Mouse (Mus musculus) heart, adult 2 months (tissue): ENCODE data around the gene Socs7.

Experiments used
- CTCF ChIP-seq: fragments of 200-600 bp; IDR thresholded peaks from 2 replicates; pipeline ENCODE4 v1.8.1; 2022; ENCODE audit warnings: antibody characterized with exemption, mild to moderate bottlenecking, moderate library complexity
- EP300 ChIP-seq: fragments of 200-500 bp; IDR thresholded peaks from 2 replicates; pipeline ENCODE4 v1.6.1; 2011; ENCODE audit warnings: low read depth, low read length, control low read depth; ENCODE audit not compliant: insufficient read depth
- POLR2A ChIP-seq: fragments of 200-500 bp; IDR thresholded peaks from 2 replicates; pipeline ENCODE4 v1.6.1; 2011; ENCODE audit warnings: mild to moderate bottlenecking, low read depth, low read length, control low read depth; ENCODE audit not compliant: insufficient read depth

- TF ChIP-seq POLR2A (no peak), EP300 (no peak), CTCF (no peak)
Observed at GRCm38 (mm10) chr11:97434121-97434520, 71.8 kb downstream of the Socs7 start.
